Mouse (Mus musculus) lung, adult 2 months (tissue): ENCODE measurements around the gene Tbrg4.

Experiments used
- CTCF ChIP-seq: fragments of 200-500 bp; IDR thresholded peaks from 2 replicates; pipeline ENCODE4 v1.5.1; 2011; ENCODE audit warnings: mild to moderate bottlenecking, low read length, control low read depth; ENCODE audit not compliant: insufficient read depth
- POLR2A ChIP-seq: fragments of 200-500 bp; IDR thresholded peaks from 2 replicates; pipeline ENCODE4 v1.6.1; 2011; ENCODE audit warnings: low read depth, mild to moderate bottlenecking, control low read depth, low read length, borderline replicate concordance; ENCODE audit errors: extremely low read depth

GRCm38 (mm10) chr11:6595339-6595738 is 30.5 kb downstream of the Tbrg4 start:
- TF ChIP-seq CTCF: no peak
- TF ChIP-seq POLR2A: no peak
